Mouse (Mus musculus) forebrain, embryonic 11.5 days (tissue): Measurements from ENCODE around the gene Raph1. TPM values are rescaled to one million over a fixed set of nuclear protein-coding genes. Genes with fewer than 3 reads are reported as not detected.

Experiments used
- ATAC-seq: fragments of 200-750 bp; cut with Nextera tagmentation; replicated peaks from 2 replicates; pipeline ENCODE4 v1.8.0; 2017; ENCODE audit warnings: moderate TSS enrichment; ENCODE audit not compliant: low FRiP score
- DNase-seq: peaks from one replicate; pipeline ENCODE4 v3.0.0-alpha.2; 2017; ENCODE audit warnings: low spot score
- H3K27ac ChIP-seq: fragments of 300-500 bp; sonication (generic); 2 replicates; pipeline ENCODE4 v1.5.1; 2014; ENCODE audit warnings: low read depth, low read length
- H3K27me3 ChIP-seq: fragments of 300-500 bp; sonication (generic); 2 replicates; pipeline ENCODE4 v1.6.1; 2014; ENCODE audit warnings: mild to moderate bottlenecking, low read length, mixed read lengths; ENCODE audit not compliant: control insufficient read depth, insufficient read depth
- H3K36me3 ChIP-seq: fragments of 300-500 bp; sonication (generic); 2 replicates; pipeline ENCODE4 v1.6.1; 2014; ENCODE audit warnings: mild to moderate bottlenecking, low read length, moderate library complexity, mixed read lengths; ENCODE audit not compliant: control insufficient read depth, insufficient read depth
- H3K4me1 ChIP-seq: fragments of 300-500 bp; sonication (generic); replicated peaks from 2 replicates; pipeline ENCODE4 v1.6.1; 2014; ENCODE audit warnings: low read length, mixed read lengths; ENCODE audit not compliant: control insufficient read depth, insufficient read depth
- H3K4me2 ChIP-seq: fragments of 300-500 bp; sonication (generic); 2 replicates; pipeline ENCODE4 v1.6.1; 2014; ENCODE audit warnings: low read depth, mild to moderate bottlenecking, low read length, moderate library complexity, mixed read lengths; ENCODE audit not compliant: severe bottlenecking
- H3K4me3 ChIP-seq: fragments of 300-500 bp; sonication (generic); 2 replicates; pipeline ENCODE4 v1.5.1; 2014; ENCODE audit warnings: low read depth, low read length
- H3K9ac ChIP-seq: fragments of 300-500 bp; sonication (generic); 2 replicates; pipeline ENCODE4 v1.6.1; 2014; ENCODE audit warnings: low read length
- H3K9me3 ChIP-seq: fragments of 300-500 bp; sonication (generic); 2 replicates; pipeline ENCODE4 v1.6.1; 2016; ENCODE audit warnings: low read length, mixed read lengths; ENCODE audit not compliant: control insufficient read depth
- WGBS: fragments of 180-500 bp; shearing (Covaris S2); extraction: QIAGEN DNeasy Blood & Tissue Kit; methylation state at CpG from one replicate; pipeline ENCODE4 v1.1.7; 2014; 5-methylcytosine and 5-hydroxymethylcytosine counted together
- polyA plus RNA-seq: library from polyadenylated mRNA; unstranded; fragments of >200 nt; fragmentation: Nextera tagmentation; extraction: Ambion mirVana; gene quantifications from 2 replicates; pipeline ENCODE4 v1.2.1, GENCODE M21; 2014

Raph1 gene
- polyA plus RNA-seq, 1 experiment from 2014 or later, result 24.0 TPM

GRCm38 (mm10) chr1:60599926-60600325 lies 33.0 kb upstream of the Raph1 start:
- no peak overlapping the region for H3K27ac ChIP-seq
- WGBS, result 89% methylated on average over 3 of the region's 3 CpGs
- H3K4me3 ChIP-seq, result no peak overlapping the region
- H3K4me2 ChIP-seq, result no peak overlapping the region
- no peaks in the 10 kb centered on the region for H3K4me1 ChIP-seq
- no peaks in the 10 kb centered on the region for H3K9me3 ChIP-seq
- H3K27me3 ChIP-seq, result no peaks in the 10 kb centered on the region
- no peak overlapping the region for H3K9ac ChIP-seq
- ATAC-seq (no peak), DNase-seq (no peak)
- no peaks in the 10 kb centered on the region for H3K36me3 ChIP-seq

- Histone ChIP-seq H3K4me1 (no peaks in the 10 kb centered on the region), H3K27ac (no peak overlapping the region), H3K36me3 (no peaks in the 10 kb centered on the region), H3K9ac (no peak overlapping the region), H3K27me3 (no peaks in the 10 kb centered on the region), H3K9me3 (no peaks in the 10 kb centered on the region), H3K4me2 (no peak overlapping the region), H3K4me3 (no peak overlapping the region)
- DNase-seq (no peak), ATAC-seq (no peak)
- WGBS, result 91% methylated on average over 6 of the region's 6 CpGs
These were observed 32.3 kb upstream of the Raph1 start for GRCm38 (mm10) chr1:60599013-60599701.

- Histone ChIP-seq H3K27ac (no peak overlapping the region), H3K9me3 (no peaks in the 10 kb centered on the region), H3K27me3 (no peaks in the 10 kb centered on the region), H3K9ac (no peak overlapping the region), H3K4me1 (no peaks in the 10 kb centered on the region), H3K36me3 (no peaks in the 10 kb centered on the region), H3K4me3 (no peak overlapping the region), H3K4me2 (no peak overlapping the region)
- WGBS, result 72% methylated on average over 11 of the region's 11 CpGs
- ATAC-seq, result no peak
- DNase-seq, result no peak
These were observed 29.7 kb upstream of the Raph1 start for GRCm38 (mm10) chr1:60596386-60597320.

- H3K4me1 ChIP-seq, result no peaks in the 10 kb centered on the region
- H3K27ac ChIP-seq, result no peak overlapping the region
- no peak overlapping the region for H3K9ac ChIP-seq
- no peak for ATAC-seq
- no peaks in the 10 kb centered on the region for H3K27me3 ChIP-seq
- no peak overlapping the region for H3K4me2 ChIP-seq
- no peaks in the 10 kb centered on the region; the same call in 1 of the 2 replicates for H3K9me3 ChIP-seq
- H3K4me3 ChIP-seq, result no peak overlapping the region
- WGBS, result 94% methylated on average over 6 of the region's 6 CpGs
- no peaks in the 10 kb centered on the region for H3K36me3 ChIP-seq
- no peak for DNase-seq
These were observed 26.2 kb upstream of the Raph1 start for GRCm38 (mm10) chr1:60593101-60593500.

GRCm38 (mm10) chr1:60588887-60589629 lies 22.2 kb upstream of the Raph1 start:
- H3K4me2 ChIP-seq, result no peak overlapping the region
- H3K36me3 ChIP-seq, result no peaks in the 10 kb centered on the region
- H3K27me3 ChIP-seq, result no peaks in the 10 kb centered on the region
- no peak for ATAC-seq
- no peaks in the 10 kb centered on the region for H3K4me1 ChIP-seq
- H3K4me3 ChIP-seq, result no peak overlapping the region
- no peak for DNase-seq
- no peak overlapping the region for H3K9ac ChIP-seq
- no peak overlapping the region for H3K27ac ChIP-seq
- 65% methylated on average over 4 of the region's 4 CpGs for WGBS
- H3K9me3 ChIP-seq, result no peaks in the 10 kb centered on the region; the same call in 1 of the 2 replicates

GRCm38 (mm10) chr1:60580990-60581389 lies 14.1 kb upstream of the Raph1 start:
- DNase-seq, result no peak
- Histone ChIP-seq H3K9me3 (no peaks in the 10 kb centered on the region), H3K4me2 (no peak overlapping the region), H3K9ac (no peak overlapping the region), H3K27me3 (no peaks in the 10 kb centered on the region), H3K36me3 (no peaks in the 10 kb centered on the region), H3K27ac (no peak overlapping the region), H3K4me3 (no peak overlapping the region), H3K4me1 (no peaks in the 10 kb centered on the region)
- no peak for ATAC-seq
- 92% methylated on average over 8 of the region's 8 CpGs for WGBS

GRCm38 (mm10) chr1:60579886-60580285 lies 13.0 kb upstream of the Raph1 start:
- no peak overlapping the region for H3K4me3 ChIP-seq
- no peak overlapping the region for H3K4me2 ChIP-seq
- 71% methylated on average over 1 of the region's 1 CpGs for WGBS
- DNase-seq (no peak), ATAC-seq (no peak)
- no peak overlapping the region for H3K9ac ChIP-seq
- H3K36me3 ChIP-seq, result no peaks in the 10 kb centered on the region
- H3K27me3 ChIP-seq, result no peaks in the 10 kb centered on the region
- no peak overlapping the region for H3K27ac ChIP-seq
- H3K9me3 ChIP-seq, result no peaks in the 10 kb centered on the region
- H3K4me1 ChIP-seq, result no peaks in the 10 kb centered on the region

- Histone ChIP-seq H3K36me3 (no peaks in the 10 kb centered on the region), H3K4me1 (no peaks in the 10 kb centered on the region), H3K4me3 (no peak overlapping the region), H3K27ac (no peak overlapping the region), H3K9ac (no peak overlapping the region), H3K9me3 (no peaks in the 10 kb centered on the region), H3K27me3 (no peaks in the 10 kb centered on the region), H3K4me2 (no peak overlapping the region)
- WGBS, result 70% methylated on average over 3 of the region's 3 CpGs
- DNase-seq, result no peak
- no peak for ATAC-seq
These were observed 5.8 kb upstream of the Raph1 start for GRCm38 (mm10) chr1:60572699-60573098.
